Comparison of ENCODE assay signal across 20 mouse cellular contexts in the genomic region with DNA sequence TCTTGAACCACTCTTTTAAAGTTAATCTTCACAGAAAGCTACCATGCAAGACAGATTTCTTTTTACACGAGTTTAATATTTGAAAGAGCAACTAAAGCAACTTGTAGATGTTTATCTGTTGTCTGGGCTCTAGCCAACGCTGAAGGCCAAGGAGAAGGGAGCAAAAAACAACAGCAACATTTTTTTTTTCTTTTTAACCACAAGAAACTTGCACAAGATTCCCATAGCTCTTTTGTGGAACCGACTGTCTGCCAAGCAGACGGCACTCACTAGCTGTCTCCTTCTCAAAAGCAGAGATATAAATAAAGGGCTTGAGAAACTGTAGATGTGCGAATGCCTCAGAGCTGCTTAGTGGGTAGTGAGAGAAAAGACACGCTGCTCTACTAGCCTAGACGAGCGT.
DNase-seq lines count a peak whose midpoint lies in the region; ATAC-seq and TF ChIP-seq lines count a peak whose summit lies in the region.
"Had no signal": no experiment of that assay in that cellular context is flagged by ENCODE, and none has a peak within 500 bp of the region (broad histone marks: within the 10 kb centered on the region; RNA-seq: fewer than 3 reads in every experiment).

No protein-coding gene starts in this region.

- H3K9me3 ChIP-seq in lung, embryonic 16.5 days (ENCODE audit: control insufficient read depth, low read length), result no peaks in the 10 kb centered on the region
- no peaks in the 10 kb centered on the region for H3K9me3 ChIP-seq in kidney, embryonic 14.5 days (ENCODE audit: control insufficient read depth, low read length)
- H3K9me3 ChIP-seq in forebrain, embryonic 16.5 days (ENCODE audit: control insufficient read depth, low read length), result no peaks in the 10 kb centered on the region
- H3K9me3 ChIP-seq: embryonic facial prominence, embryonic 12.5 days; hindbrain, embryonic 13.5 days; intestine, embryonic 15.5 days; limb, embryonic 15.5 days; midbrain, embryonic 12.5 days had no signal

- TF ChIP-seq POLR2A in bone marrow, adult 2 months (IDR thresholded peaks at IDR 0.05; ENCODE audit: borderline replicate concordance, control insufficient read depth, low read depth, low read length), result no peak

- no peak for DNase-seq in lung, postnatal 4 days
- no peak for DNase-seq in thymus, postnatal 4 days
- DNase-seq: cerebellum, adult 11 months; cerebellum, postnatal 36 days; heart, adult 2 months; layer of hippocampus, adult 9-11 months; liver, postnatal 0 days had no signal

- no peak for TF ChIP-seq CTCF in bone marrow, adult 2 months (IDR thresholded peaks at IDR 0.05; ENCODE audit: control insufficient read depth, insufficient read depth, low read length)

- no peak overlapping the region for H3K4me2 ChIP-seq in lung, embryonic 16.5 days (ENCODE audit: low read depth, low read length)
- H3K4me2 ChIP-seq in kidney, embryonic 14.5 days (replicated peaks; ENCODE audit: low read depth, low read length), result no peak overlapping the region; the same call in 1 of the 2 replicates
- no peak overlapping the region for H3K4me2 ChIP-seq in forebrain, embryonic 16.5 days (ENCODE audit: low read length)
- H3K4me2 ChIP-seq: embryonic facial prominence, embryonic 12.5 days; hindbrain, embryonic 13.5 days; intestine, embryonic 15.5 days; limb, embryonic 15.5 days; midbrain, embryonic 12.5 days had no signal

- peak overlapping the region; percentile 29; the same call in 1 of the 2 replicates for H3K27ac ChIP-seq in lung, embryonic 16.5 days (ENCODE audit: low read length)
- H3K27ac ChIP-seq in bone marrow, adult 2 months (ENCODE audit: control insufficient read depth, insufficient read depth, low read depth, low read length, poor library complexity), result 0 out of 2 replicates have a peak overlapping the region, but pooled peaks have one; percentile 29
- H3K27ac ChIP-seq in kidney, embryonic 14.5 days (ENCODE audit: low read depth, low read length), result peak overlapping the region; percentile 37; the same call in 1 of the 2 replicates
- no peak overlapping the region for H3K27ac ChIP-seq in forebrain, embryonic 16.5 days (ENCODE audit: low read length)
- H3K27ac ChIP-seq: embryonic facial prominence, embryonic 12.5 days; heart, adult 2 months; hindbrain, embryonic 13.5 days; intestine, embryonic 15.5 days; limb, embryonic 15.5 days; midbrain, embryonic 12.5 days; stomach, postnatal 0 days had no signal

- no peaks in the 10 kb centered on the region for H3K27me3 ChIP-seq in lung, embryonic 16.5 days (ENCODE audit: control insufficient read depth, insufficient read depth, low read depth, low read length)
- no peaks in the 10 kb centered on the region for H3K27me3 ChIP-seq in kidney, embryonic 14.5 days (ENCODE audit: control insufficient read depth, insufficient read depth, low read length)
- H3K27me3 ChIP-seq in forebrain, embryonic 16.5 days (replicated peaks; ENCODE audit: control insufficient read depth, insufficient read depth, low read length), result no peaks in the 10 kb centered on the region
- H3K27me3 ChIP-seq: embryonic facial prominence, embryonic 12.5 days; hindbrain, embryonic 13.5 days; intestine, embryonic 15.5 days; limb, embryonic 15.5 days; midbrain, embryonic 12.5 days had no signal

- no peak overlapping the region for H3K4me3 ChIP-seq in lung, embryonic 16.5 days (ENCODE audit: low read length)
- H3K4me3 ChIP-seq in bone marrow, adult 2 months (replicated peaks; ENCODE audit: control insufficient read depth, low read depth, low read length), result no peak overlapping the region
- no peak overlapping the region for H3K4me3 ChIP-seq in kidney, embryonic 14.5 days (ENCODE audit: low read length)
- no peak overlapping the region for H3K4me3 ChIP-seq in forebrain, embryonic 16.5 days (replicated peaks; ENCODE audit: low read length)
- H3K4me3 ChIP-seq: embryonic facial prominence, embryonic 12.5 days; heart, adult 2 months; hindbrain, embryonic 13.5 days; intestine, embryonic 15.5 days; limb, embryonic 15.5 days; midbrain, embryonic 12.5 days; myocyte had no signal

- WGBS in lung, embryonic 16.5 days, result 35% methylated on average over 8 of the region's 8 CpGs
- 36% methylated on average over 8 of the region's 8 CpGs for WGBS in bone marrow, adult 2 months
- 59% methylated on average over 8 of the region's 8 CpGs for WGBS in kidney, embryonic 14.5 days
- WGBS in forebrain, embryonic 16.5 days, result 66% methylated on average over 8 of the region's 8 CpGs

- no peak overlapping the region for H3K9ac ChIP-seq in lung, embryonic 16.5 days (ENCODE audit: low read length)
- no peak overlapping the region for H3K9ac ChIP-seq in kidney, embryonic 14.5 days (ENCODE audit: low read depth, low read length)
- H3K9ac ChIP-seq in forebrain, embryonic 16.5 days (replicated peaks; ENCODE audit: low read depth, low read length), result no peak overlapping the region
- H3K9ac ChIP-seq: embryonic facial prominence, embryonic 12.5 days; hindbrain, embryonic 13.5 days; intestine, embryonic 15.5 days; limb, embryonic 15.5 days; liver, postnatal 0 days; midbrain, embryonic 12.5 days had no signal

- H3K36me3 ChIP-seq in lung, embryonic 16.5 days (ENCODE audit: control insufficient read depth, insufficient read depth, low read length), result no peaks in the 10 kb centered on the region
- H3K36me3 ChIP-seq in kidney, embryonic 14.5 days (ENCODE audit: control insufficient read depth, insufficient read depth, low read length), result no peaks in the 10 kb centered on the region
- H3K36me3 ChIP-seq in forebrain, embryonic 16.5 days (ENCODE audit: control insufficient read depth, insufficient read depth), result no peaks in the 10 kb centered on the region
- H3K36me3 ChIP-seq: embryonic facial prominence, embryonic 12.5 days; intestine, embryonic 15.5 days; limb, embryonic 15.5 days; midbrain, embryonic 12.5 days had no signal

- peak; percentile 87 for ATAC-seq in lung, embryonic 16.5 days (ENCODE audit: low read depth)
- no peak for ATAC-seq in kidney, embryonic 14.5 days (ENCODE audit: low FRiP score, low TSS enrichment)
- peak; percentile 27; the same call in 1 of the 2 replicates for ATAC-seq in megakaryocyte progenitor cell, adult 5-6 weeks (replicated peaks; ENCODE audit: poor library complexity)
- no peak for ATAC-seq in forebrain, embryonic 16.5 days
- ATAC-seq: CD4-positive, CD25-positive, alpha-beta regulatory T cell, adult 4 months; intestine, embryonic 15.5 days; liver, postnatal 0 days had no signal

- peaks cover 6% of the 10 kb centered on the region for H3K4me1 ChIP-seq in lung, embryonic 16.5 days (replicated peaks; ENCODE audit: control insufficient read depth, insufficient read depth, low read length)
- no peaks in the 10 kb centered on the region; the same call in 1 of the 2 replicates for H3K4me1 ChIP-seq in bone marrow, adult 2 months (ENCODE audit: control insufficient read depth, insufficient read depth, low read length)
- 0 out of 2 replicates have a peak, but pooled peaks cover 3% of the 10 kb centered on the region for H3K4me1 ChIP-seq in kidney, embryonic 14.5 days (ENCODE audit: control insufficient read depth, insufficient read depth, low read length)
- no peaks in the 10 kb centered on the region for H3K4me1 ChIP-seq in forebrain, embryonic 16.5 days (replicated peaks; ENCODE audit: control insufficient read depth, insufficient read depth, low read length)
- H3K4me1 ChIP-seq: embryonic facial prominence, embryonic 12.5 days; hindbrain, embryonic 13.5 days; intestine, embryonic 15.5 days; limb, embryonic 15.5 days; midbrain, embryonic 12.5 days had no signal

Comparison
In these comparisons a context has a peak if more than half of its experiments do, and no peak if none do; other contexts are left out.
1. ATAC-seq: peak in lung, embryonic 16.5 days (single experiment) and megakaryocyte progenitor cell, adult 5-6 weeks (single experiment); none in kidney, embryonic 14.5 days (single experiment) and forebrain, embryonic 16.5 days (single experiment).